ENCODE assay signal across 20 mouse cellular contexts in the genomic region with DNA sequence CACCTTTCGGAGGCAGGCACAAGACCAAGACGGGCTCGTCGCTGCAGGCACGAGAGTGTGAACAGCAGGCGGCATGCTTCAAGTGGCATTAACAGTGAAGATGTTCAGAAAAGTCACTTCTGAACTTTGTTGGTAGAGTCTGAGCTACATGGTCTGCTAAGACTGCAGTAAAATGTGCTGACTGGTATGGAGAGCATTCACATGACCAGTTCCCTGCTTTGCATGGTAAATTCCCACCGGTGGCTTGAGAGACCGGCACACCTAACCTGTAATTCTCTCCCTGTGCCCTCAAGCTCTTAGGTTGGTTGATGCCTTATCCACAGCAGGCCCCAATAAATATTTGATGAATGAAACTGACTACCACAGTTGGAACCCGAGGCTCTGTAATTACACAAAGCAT.
"Had no signal": no experiment of that assay in that cellular context is flagged by ENCODE, and none has a peak within 500 bp of the region (broad histone marks: within the 10 kb centered on the region; RNA-seq: fewer than 3 reads in every experiment).

No protein-coding gene starts in this region.

- H3K9ac ChIP-seq: heart, embryonic 12.5 days; hindbrain, embryonic 13.5 days; hindbrain, embryonic 15.5 days; kidney, embryonic 15.5 days; limb, embryonic 13.5 days; limb, embryonic 15.5 days; liver, embryonic 12.5 days; liver, embryonic 14.5 days had no signal

- H3K9me3 ChIP-seq: heart, embryonic 10.5 days; heart, embryonic 12.5 days; hindbrain, embryonic 13.5 days; hindbrain, embryonic 15.5 days; kidney, embryonic 15.5 days; limb, embryonic 13.5 days; limb, embryonic 15.5 days; liver, embryonic 12.5 days had no signal

- H3K4me1 ChIP-seq: hindbrain, embryonic 13.5 days; hindbrain, embryonic 15.5 days; kidney, embryonic 15.5 days; limb, embryonic 13.5 days; limb, embryonic 15.5 days; liver, embryonic 12.5 days had no signal

- H3K4me2 ChIP-seq: heart, embryonic 12.5 days; hindbrain, embryonic 13.5 days; hindbrain, embryonic 15.5 days; kidney, embryonic 15.5 days; limb, embryonic 13.5 days; limb, embryonic 15.5 days; liver, embryonic 12.5 days had no signal

- H3K4me3 ChIP-seq: heart, embryonic 10.5 days; heart, embryonic 12.5 days; hindbrain, embryonic 13.5 days; hindbrain, embryonic 15.5 days; kidney, embryonic 15.5 days; limb, embryonic 13.5 days; limb, embryonic 15.5 days; liver, embryonic 12.5 days had no signal

- DNase-seq: gastrocnemius, postnatal 14 days; gastrocnemius, postnatal 36 days; heart, adult 18-20 months; heart, postnatal 10 days; kidney, adult 18-20 months; kidney, postnatal 14 days; layer of hippocampus, adult 9-11 months; layer of hippocampus, postnatal 36 days; left cerebral cortex, postnatal 4 days had no signal

- H3K27ac ChIP-seq: heart, embryonic 10.5 days; hindbrain, embryonic 13.5 days; hindbrain, embryonic 15.5 days; hindbrain, postnatal 0 days; kidney, embryonic 15.5 days; kidney, postnatal 0 days; limb, embryonic 13.5 days; limb, embryonic 15.5 days; liver, embryonic 12.5 days; liver, embryonic 14.5 days had no signal

- H3K27me3 ChIP-seq: heart, embryonic 12.5 days; hindbrain, embryonic 13.5 days; hindbrain, embryonic 15.5 days; kidney, embryonic 15.5 days; limb, embryonic 13.5 days; limb, embryonic 15.5 days; liver, embryonic 12.5 days had no signal
